Mouse (Mus musculus): Measurements from ENCODE around the gene Fam199x.

DNA sequence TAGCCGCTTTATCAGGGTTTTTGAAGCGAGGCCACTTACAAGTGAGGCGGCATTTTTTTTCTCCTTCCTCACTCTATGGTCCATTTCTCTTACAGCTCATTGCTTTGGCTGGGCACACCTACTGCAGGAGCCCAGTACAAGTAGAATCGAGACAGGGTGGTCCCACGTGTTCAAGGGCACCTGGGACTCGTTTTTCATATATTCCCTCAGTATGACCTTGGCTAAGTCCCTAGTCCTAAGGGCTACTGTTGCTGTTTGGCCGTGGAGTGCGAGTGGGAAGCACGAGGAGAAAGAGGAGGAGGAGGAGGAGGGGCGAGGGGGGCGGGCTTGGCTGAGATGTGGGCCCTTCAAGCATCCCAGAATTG, 352 bp upstream of the Fam199x start:
- TF ChIP-seq CTCF (IDR thresholded peaks at IDR 0.05) (no peak), POLR2A (IDR thresholded peaks at IDR 0.05; ENCODE audit: insufficient read depth, low read depth, low read length) (no peak)

Data from heart, adult 2 months (tissue).